Mouse (Mus musculus): ENCODE measurements at regions not wholly inside any gene's neighbourhood (a gene's known extent, or its start where the extent isn't known, plus 50 kb on each side); places are given as distances from the start of the nearest gene placed in this dataset.

- Histone ChIP-seq H3K4me3 (ENCODE audit: low read length) (no peak overlapping the region), H3K27ac (no peak overlapping the region), H3K27me3 (ENCODE audit: insufficient read depth, low read length) (no peaks in the 10 kb centered on the region), H3K36me3 (ENCODE audit: insufficient read depth, low read length) (no peaks in the 10 kb centered on the region), H3K9ac (replicated peaks; ENCODE audit: low read length) (no peak overlapping the region), H3K4me2 (ENCODE audit: low read depth, low read length) (no peak overlapping the region), H3K9me3 (ENCODE audit: low read length) (no peaks in the 10 kb centered on the region), H3K4me1 (ENCODE audit: insufficient read depth, low read length) (no peaks in the 10 kb centered on the region)
- DNase-seq (ENCODE audit: low spot score) (no peak), ATAC-seq (no peak)
- TF ChIP-seq CTCF (IDR thresholded peaks at IDR 0.05; ENCODE audit: low read depth), result no peak
- 76% methylated on average over 2 of the region's 2 CpGs for WGBS
Observed at GRCm38 (mm10) chr15:57097309-57097708, 380.1 kb downstream of the Slc22a22 start.

GRCm38 (mm10) chr15:57079806-57080205 is 397.6 kb downstream of the Slc22a22 start:
- Histone ChIP-seq H3K4me1 (ENCODE audit: insufficient read depth, low read length) (no peaks in the 10 kb centered on the region), H3K9ac (replicated peaks; ENCODE audit: low read length) (no peak overlapping the region), H3K4me2 (ENCODE audit: low read depth, low read length) (no peak overlapping the region), H3K27me3 (ENCODE audit: insufficient read depth, low read length) (no peaks in the 10 kb centered on the region), H3K36me3 (ENCODE audit: insufficient read depth, low read length) (no peaks in the 10 kb centered on the region), H3K27ac (no peak overlapping the region), H3K9me3 (ENCODE audit: low read length) (no peaks in the 10 kb centered on the region), H3K4me3 (ENCODE audit: low read length) (no peak overlapping the region)
- DNase-seq (ENCODE audit: low spot score) (no peak), ATAC-seq (no peak)
- no peak for TF ChIP-seq CTCF (IDR thresholded peaks at IDR 0.05; ENCODE audit: low read depth)

- no peak overlapping the region for H3K4me2 ChIP-seq (ENCODE audit: low read depth, low read length)
- WGBS, result 84% methylated on average over 4 of the region's 4 CpGs
Observed at GRCm38 (mm10) chr15:57073776-57074175, 403.6 kb downstream of the Slc22a22 start.

GRCm38 (mm10) chr15:57061502-57061901 is 415.9 kb downstream of the Slc22a22 start:
- H3K9ac ChIP-seq (replicated peaks; ENCODE audit: low read length), result no peak overlapping the region
- no peaks in the 10 kb centered on the region for H3K9me3 ChIP-seq (ENCODE audit: low read length)
- no peak overlapping the region for H3K4me3 ChIP-seq (ENCODE audit: low read length)
- no peak overlapping the region for H3K27ac ChIP-seq
- H3K27me3 ChIP-seq (ENCODE audit: insufficient read depth, low read length), result no peaks in the 10 kb centered on the region
- no peak for ATAC-seq
- no peaks in the 10 kb centered on the region for H3K36me3 ChIP-seq (ENCODE audit: insufficient read depth, low read length)
- no peak for DNase-seq (ENCODE audit: low spot score)
- H3K4me2 ChIP-seq (ENCODE audit: low read depth, low read length), result no peak overlapping the region
- TF ChIP-seq CTCF (IDR thresholded peaks at IDR 0.05; ENCODE audit: low read depth), result no peak
- no peaks in the 10 kb centered on the region for H3K4me1 ChIP-seq (ENCODE audit: insufficient read depth, low read length)
- WGBS, result 68% methylated on average over 2 of the region's 2 CpGs

More at GRCm38 (mm10) chr15:57073776-57074175, 403.6 kb downstream of the Slc22a22 start:
- no peak for ATAC-seq
- H3K36me3 ChIP-seq (ENCODE audit: insufficient read depth, low read length), result no peaks in the 10 kb centered on the region
- H3K4me3 ChIP-seq (ENCODE audit: low read length), result no peak overlapping the region
- DNase-seq (ENCODE audit: low spot score), result no peak
- no peak overlapping the region for H3K9ac ChIP-seq (replicated peaks; ENCODE audit: low read length)
- no peak overlapping the region for H3K27ac ChIP-seq
- no peaks in the 10 kb centered on the region for H3K4me1 ChIP-seq (ENCODE audit: insufficient read depth, low read length)
- no peak for TF ChIP-seq CTCF (IDR thresholded peaks at IDR 0.05; ENCODE audit: low read depth)
- no peaks in the 10 kb centered on the region for H3K9me3 ChIP-seq (ENCODE audit: low read length)
- no peaks in the 10 kb centered on the region for H3K27me3 ChIP-seq (ENCODE audit: insufficient read depth, low read length)

- Histone ChIP-seq H3K36me3 (ENCODE audit: insufficient read depth, low read length) (no peaks in the 10 kb centered on the region), H3K4me3 (ENCODE audit: low read length) (no peak overlapping the region), H3K9ac (replicated peaks; ENCODE audit: low read length) (no peak overlapping the region), H3K4me2 (ENCODE audit: low read depth, low read length) (no peak overlapping the region), H3K9me3 (ENCODE audit: low read length) (no peaks in the 10 kb centered on the region), H3K27ac (no peak overlapping the region), H3K27me3 (ENCODE audit: insufficient read depth, low read length) (no peaks in the 10 kb centered on the region), H3K4me1 (ENCODE audit: insufficient read depth, low read length) (no peaks in the 10 kb centered on the region)
- TF ChIP-seq CTCF (IDR thresholded peaks at IDR 0.05; ENCODE audit: low read depth), result no peak
- DNase-seq (ENCODE audit: low spot score) (no peak), ATAC-seq (no peak)
- WGBS, result 89% methylated on average over 1 of the region's 1 CpGs
Observed at GRCm38 (mm10) chr15:57059550-57060195, 417.8 kb downstream of the Slc22a22 start.

GRCm38 (mm10) chr15:57052287-57052686 is 425.1 kb downstream of the Slc22a22 start:
- Histone ChIP-seq H3K9ac (replicated peaks; ENCODE audit: low read length) (no peak overlapping the region), H3K27ac (no peak overlapping the region), H3K4me3 (ENCODE audit: low read length) (no peak overlapping the region), H3K4me2 (ENCODE audit: low read depth, low read length) (no peak overlapping the region), H3K27me3 (ENCODE audit: insufficient read depth, low read length) (no peaks in the 10 kb centered on the region), H3K9me3 (ENCODE audit: low read length) (no peaks in the 10 kb centered on the region), H3K36me3 (ENCODE audit: insufficient read depth, low read length) (no peaks in the 10 kb centered on the region), H3K4me1 (ENCODE audit: insufficient read depth, low read length) (no peaks in the 10 kb centered on the region)
- DNase-seq (ENCODE audit: low spot score), result peak; percentile 10
- ATAC-seq, result no peak
- WGBS, result 77% methylated on average over 1 of the region's 1 CpGs
- TF ChIP-seq CTCF (IDR thresholded peaks at IDR 0.05; ENCODE audit: low read depth), result no peak

GRCm38 (mm10) chr15:57036806-57037566 is 440.4 kb downstream of the Slc22a22 start:
- 93% methylated on average over 4 of the region's 4 CpGs for WGBS
- H3K36me3 ChIP-seq (ENCODE audit: insufficient read depth, low read length), result no peaks in the 10 kb centered on the region
- H3K27ac ChIP-seq, result no peak overlapping the region

More at GRCm38 (mm10) chr15:57036806-57037566, 440.4 kb downstream of the Slc22a22 start:
- Histone ChIP-seq H3K4me3 (ENCODE audit: low read length) (no peak overlapping the region), H3K27me3 (ENCODE audit: insufficient read depth, low read length) (no peaks in the 10 kb centered on the region), H3K4me2 (ENCODE audit: low read depth, low read length) (no peak overlapping the region), H3K4me1 (ENCODE audit: insufficient read depth, low read length) (no peaks in the 10 kb centered on the region), H3K9me3 (ENCODE audit: low read length) (no peaks in the 10 kb centered on the region), H3K9ac (replicated peaks; ENCODE audit: low read length) (no peak overlapping the region)
- ATAC-seq, result no peak
- DNase-seq (ENCODE audit: low spot score), result no peak
- no peak for TF ChIP-seq CTCF (IDR thresholded peaks at IDR 0.05; ENCODE audit: low read depth)
